Mouse (Mus musculus) megakaryocyte-erythroid progenitor cell, adult 5 weeks (primary cell): ENCODE measurements around the gene Yars. TPM values are rescaled to one million over a fixed set of nuclear protein-coding genes. Genes with fewer than 3 reads are reported as not detected.

Experiments used
- polyA plus RNA-seq: library from polyadenylated mRNA; stranded (reverse); fragments of >175 nt; gene quantifications from 2 replicates; pipeline ENCODE4 v1.2.3, GENCODE M21; 2012

Yars gene
- 22.9 and 32.2 TPM in 2 replicates for polyA plus RNA-seq

DNA sequence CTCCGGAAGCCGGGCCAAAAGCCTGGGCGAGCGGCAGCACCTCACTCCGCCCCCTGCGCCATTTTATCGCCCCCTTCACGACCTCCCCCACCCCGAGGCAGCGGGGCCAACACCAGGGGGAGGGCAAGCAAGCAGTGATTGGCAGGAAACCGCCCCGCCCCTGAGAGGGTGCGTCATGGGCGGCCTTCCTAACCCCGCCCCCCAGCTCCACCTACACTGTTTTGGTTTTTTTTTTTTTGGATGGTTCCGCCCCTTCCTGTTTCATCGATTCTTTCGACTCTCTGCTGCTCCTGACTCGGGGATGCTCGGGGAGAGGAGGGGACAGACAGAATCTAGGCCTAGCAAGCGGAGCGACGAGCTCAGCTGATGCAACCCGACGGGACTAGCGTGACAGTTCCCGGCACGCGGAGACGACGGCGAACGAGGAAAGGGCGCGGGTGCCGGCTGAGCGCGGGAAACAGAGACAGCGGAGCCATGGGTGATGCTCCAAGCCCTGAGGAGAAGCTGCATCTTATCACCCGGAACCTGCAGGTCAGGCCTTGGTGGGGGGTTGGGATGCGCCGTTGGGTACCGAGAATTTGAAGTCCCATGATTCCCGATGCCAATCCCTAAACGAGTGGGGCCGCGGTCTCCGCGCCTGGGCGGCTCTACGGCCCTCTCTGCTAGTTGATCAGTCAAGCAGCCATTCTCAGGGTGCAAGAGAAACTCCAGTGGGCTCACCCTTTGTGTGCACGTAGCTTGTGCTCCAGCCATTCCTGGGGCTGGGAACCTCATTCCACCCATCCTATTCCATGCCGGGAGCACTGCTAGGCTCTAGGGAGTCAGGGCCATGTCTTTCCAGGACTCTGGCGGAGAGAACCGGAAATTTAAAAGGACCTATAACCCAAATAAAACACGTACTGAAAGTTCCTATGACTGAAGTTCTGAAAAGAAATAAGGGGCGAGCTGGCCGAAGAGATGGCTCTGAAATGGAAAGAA, at the start of gene Yars, which contains the start of gene S100pbp:
Gene Yars, plus strand, starts transcription at position 219 of the 978 bp plus-strand sequence.
Gene S100pbp, minus strand, starts transcription at position 186 of the 978 bp plus-strand sequence.

DNA sequence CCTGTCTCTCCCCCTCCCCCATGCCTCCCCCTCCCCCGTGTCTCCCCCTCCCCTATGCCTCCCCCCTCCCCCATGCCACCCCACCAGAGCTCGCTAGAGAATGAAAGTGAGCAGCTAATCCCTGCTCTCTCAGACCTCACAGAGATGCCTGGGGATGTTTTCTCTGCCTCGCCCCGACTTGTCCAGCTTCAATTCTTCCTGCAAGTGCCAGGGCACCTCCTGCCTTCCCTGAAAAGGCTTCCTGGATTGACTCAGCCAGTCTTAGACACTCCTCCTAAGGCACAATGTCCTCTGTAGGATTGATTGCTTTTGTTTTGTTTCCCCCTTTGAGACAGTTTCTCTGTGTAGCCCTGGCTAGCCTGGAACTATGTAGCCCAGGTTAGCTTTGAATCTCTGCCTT, 71.6 kb downstream of the Yars start, which contains the start of gene C77080:
Gene C77080, minus strand, starts transcription at position 209 of the 400 bp plus-strand sequence.

Other genes starting within 250 kb of the Yars start
- 2.3 and 4.2 TPM in 2 replicates for gene Azin2, start 227.3 kb upstream of the Yars start, polyA plus RNA-seq
- 173 and 212 TPM in 2 replicates for gene Ak2, start 197.8 kb upstream of the Yars start, polyA plus RNA-seq
- gene Rnf19b, start 131.5 kb upstream of the Yars start, polyA plus RNA-seq: 267 and 300 TPM in 2 replicates
- gene Tmem54, start 84.2 kb upstream of the Yars start, polyA plus RNA-seq: 0.16 TPM in 1 of 2 replicates, not detected in the other
- gene Hpca, start 67.7 kb upstream of the Yars start, polyA plus RNA-seq: not detected in 2 replicates
- gene Fndc5, start 52.8 kb upstream of the Yars start, polyA plus RNA-seq: 0.03 TPM in 1 of 2 replicates, not detected in the other
- 1.2 and 2.1 TPM in 2 replicates for gene S100pbp, start within 50 bp of the Yars start, polyA plus RNA-seq
- 5.6 and 6.0 TPM in 2 replicates for gene C77080, start 71.6 kb downstream of the Yars start, polyA plus RNA-seq
- gene Sync, start 97.9 kb downstream of the Yars start, polyA plus RNA-seq: not detected in 2 replicates
- gene Rbbp4, start 145.6 kb downstream of the Yars start, polyA plus RNA-seq: 51.0 and 59.6 TPM in 2 replicates
- gene Zbtb8os, start 145.9 kb downstream of the Yars start, polyA plus RNA-seq: 2.6 and 3.8 TPM in 2 replicates
- 3.2 and 3.7 TPM in 2 replicates for gene Zbtb8a, start 188.4 kb downstream of the Yars start, polyA plus RNA-seq